Mouse (Mus musculus) layer of hippocampus, postnatal 14 days (tissue): ENCODE data around the gene Pdyn. TPM values are rescaled to one million over a fixed set of nuclear protein-coding genes. Genes with fewer than 3 reads are reported as not detected.

ENCODE experiments used
- DNase-seq, 2 experiments: peaks; one replicate each; pipeline ENCODE4 v3.0.0; 2021 to 2022; ENCODE audit warnings: low spot score in 2 of 2, mixed read lengths in 1 of 2
- total RNA-seq, 2 experiments: library from RNA; stranded (reverse); gene quantifications; 2 replicates each; pipeline ENCODE4 v1.2.3; 2021

Gene Pdyn
- total RNA-seq, 2 experiments from 2014 or later = 7.1 to 7.5 TPM

DNA sequence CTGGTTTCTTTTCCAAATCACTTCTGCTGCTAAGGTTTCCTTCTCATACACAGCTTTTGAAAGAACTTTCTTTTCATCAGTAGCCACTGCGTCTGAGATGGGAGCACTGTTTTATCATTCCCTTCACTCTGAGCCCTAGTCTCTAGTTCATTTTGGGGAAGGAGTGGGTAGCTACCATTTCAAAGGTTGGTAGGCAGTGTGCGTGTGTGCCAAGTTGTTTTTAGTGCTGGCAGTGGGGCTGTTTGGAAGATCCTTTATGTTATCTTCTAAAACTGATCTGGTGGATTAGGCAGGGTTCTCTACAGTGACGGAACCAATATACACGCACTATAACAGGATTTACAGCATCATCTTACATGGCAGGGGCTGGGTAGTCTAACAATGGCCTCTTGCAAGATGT is 44.6 kb downstream of the Pdyn start:
- DNase-seq = no peak

GRCm38 (mm10) chr2:129654233-129654950 is 45.3 kb downstream of the Pdyn start:
- DNase-seq = no peak

GRCm38 (mm10) chr2:129653632-129654031 is 46.0 kb downstream of the Pdyn start:
- no peak for DNase-seq

DNA sequence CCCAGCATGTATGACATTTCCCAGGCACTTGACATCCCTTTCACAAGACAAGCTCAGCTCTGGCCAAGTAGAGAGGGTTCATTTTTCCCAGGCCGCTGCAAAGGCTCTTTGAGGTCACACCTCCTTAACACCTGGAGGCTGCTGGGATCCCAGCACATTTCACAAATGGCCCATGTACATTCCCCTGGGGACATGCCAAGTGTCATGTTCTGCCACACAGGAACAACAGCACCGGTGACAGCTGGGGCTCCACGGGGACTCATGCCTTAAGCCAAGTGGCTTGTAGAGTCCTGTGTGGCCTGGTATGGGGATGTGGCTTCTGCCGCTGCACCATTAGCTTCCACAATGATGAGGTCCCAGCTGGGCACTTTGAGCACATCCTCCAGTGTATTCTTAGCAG is 47.0 kb downstream of the Pdyn start:
- no peak for DNase-seq

Other genes with a start within 250 kb of the Pdyn start
- gene F830045P16Rik, start 163.2 kb downstream of the Pdyn start, total RNA-seq = under 1 TPM; 0.32 to 0.38 TPM
- 100 to 1,000 TPM; 255 to 279 TPM for gene Sirpa, start 107.0 kb downstream of the Pdyn start, total RNA-seq
- 10 to 100 TPM; 22.7 to 23.5 TPM for gene Stk35, start 100.7 kb upstream of the Pdyn start, total RNA-seq